Comparison of ENCODE assay signal across 8 mouse cellular contexts in the genomic region with DNA sequence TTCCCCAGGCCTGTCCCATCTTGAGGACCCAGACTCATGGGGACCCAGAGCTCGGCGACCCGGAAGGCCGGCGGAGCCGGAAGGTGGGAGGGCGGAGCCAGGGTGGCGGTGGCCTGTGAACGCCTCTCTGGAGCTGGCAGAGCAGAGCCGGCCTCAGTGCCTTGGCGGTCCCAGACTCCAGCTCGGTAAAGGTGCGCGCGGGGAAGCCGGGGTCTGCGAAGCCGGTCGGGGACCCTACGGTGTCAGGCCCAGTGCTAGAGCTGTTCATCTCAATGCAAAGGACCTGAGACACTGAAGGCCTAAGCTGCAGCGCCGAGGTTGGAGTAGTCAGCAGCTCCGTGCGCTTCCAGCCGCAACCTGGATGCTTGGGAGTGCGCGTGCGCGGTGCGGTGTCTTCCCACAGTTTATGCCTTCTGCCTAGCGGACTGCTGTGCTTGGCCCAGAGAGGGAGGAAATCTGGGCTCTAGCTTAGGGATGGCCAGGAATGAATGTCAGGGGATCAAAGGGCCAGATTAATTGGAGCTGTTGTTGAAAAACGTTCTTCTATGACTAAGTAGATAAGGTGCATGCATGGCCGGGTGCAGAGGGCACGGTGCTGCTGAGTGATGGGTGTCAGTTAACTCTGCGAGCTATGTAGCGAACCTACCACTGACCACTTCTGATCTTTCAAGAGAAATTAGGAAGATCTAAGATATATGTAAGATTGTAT. TPM values are rescaled to one million over a fixed set of nuclear protein-coding genes. Genes with fewer than 3 reads are reported as not detected.
DNase-seq lines count a peak whose midpoint lies in the region; ATAC-seq and TF ChIP-seq lines count a peak whose summit lies in the region.

No protein-coding gene starts in this region.

- H3K27me3 ChIP-seq in MEL (ENCODE audit: control insufficient read depth in 1 of 2, insufficient read depth in 2 of 2, low read length in 2 of 2) = no peaks in the 10 kb centered on the region
- no peaks in the 10 kb centered on the region for H3K27me3 ChIP-seq in lung, embryonic 15.5 days

- peak; percentile 89 for DNase-seq in MEL (ENCODE audit: low read depth, low spot score)
- DNase-seq in cerebellum, adult 8-10 months = peak; percentile 91
- DNase-seq in forelimb bud, embryonic 11.5 days (ENCODE audit: low read depth, low spot score) = peak; percentile 87
- peak; percentile 66 for DNase-seq in layer of hippocampus, adult 9-10 months (ENCODE audit: low spot score)
- peak; percentile 73 for DNase-seq in ovary, adult 18-20 months (ENCODE audit: low spot score)
- DNase-seq in thymus, postnatal 0 days (ENCODE audit: low spot score) = peak; percentile 82

- H3K27ac ChIP-seq in MEL (ENCODE audit: control insufficient read depth, low read depth, low read length) = peak overlapping the region; percentile 67
- H3K27ac ChIP-seq in lung, embryonic 15.5 days = peak overlapping the region; percentile 86

- H3K9ac ChIP-seq in MEL (ENCODE audit: control insufficient read depth, low read depth, low read length, poor library complexity, severe bottlenecking) = peak overlapping the region; percentile 90
- H3K9ac ChIP-seq in lung, embryonic 15.5 days = peak overlapping the region; percentile 63

- no peak for TF ChIP-seq RAD21 in MEL (IDR thresholded peaks at IDR 0.05; ENCODE audit: low read depth, low read length)

- TF ChIP-seq CTCF in MEL (IDR thresholded peaks at IDR 0.05 in 2 of 3, conservative IDR thresholded peaks at IDR 0.05 in 1 of 3; ENCODE audit: control insufficient read depth in 1 of 3, insufficient read depth in 1 of 3, low read depth in 2 of 3, low read length in 3 of 3, poor library complexity in 1 of 3, severe bottlenecking in 1 of 3) = no peak

- TF ChIP-seq EP300 in MEL (IDR thresholded peaks at IDR 0.05; ENCODE audit: low read depth in 1 of 2, low read length in 2 of 2) = 0 out of 4 replicates have a peak, but pooled peaks of 1 of the 2 experiments have one; percentile 28

- WGBS in lung, embryonic 15.5 days = 3% methylated on average over 36 of the region's 36 CpGs

- peak; percentile 66 to 75 for ATAC-seq in hematopoietic stem cell, adult 5-6 weeks (replicated peaks in 1 of 2; ENCODE audit: insufficient read depth in 1 of 2, low FRiP score in 2 of 2, low TSS enrichment in 1 of 2, low read depth in 1 of 2, poor library complexity in 2 of 2, severe bottlenecking in 2 of 2)
- ATAC-seq in lung, embryonic 15.5 days (ENCODE audit: borderline replicate concordance, extremely low read depth, low FRiP score, low TSS enrichment) = peak; percentile 88

- H3K4me2 ChIP-seq in lung, embryonic 15.5 days = peak overlapping the region; percentile 79

- peaks cover 0 to 5% of the 10 kb centered on the region in 2 experiments; a peak in 2 of 4 replicates for H3K36me3 ChIP-seq in MEL (ENCODE audit: control insufficient read depth in 1 of 2, insufficient read depth in 2 of 2, low read length in 2 of 2)
- no peaks in the 10 kb centered on the region for H3K36me3 ChIP-seq in lung, embryonic 15.5 days

- H3K4me1 ChIP-seq in MEL (ENCODE audit: control insufficient read depth in 1 of 2, insufficient read depth in 2 of 2, low read length in 2 of 2) = peaks cover 2 to 6% of the 10 kb centered on the region in 2 experiments; a peak in 2 of 4 replicates
- H3K4me1 ChIP-seq in lung, embryonic 15.5 days = peaks cover 14% of the 10 kb centered on the region

- peak; percentile 74 to 87; a peak in 3 of 4 replicates for TF ChIP-seq POLR2A in MEL (IDR thresholded peaks at IDR 0.05; ENCODE audit: control insufficient read depth in 1 of 2, insufficient read depth in 1 of 2, low read depth in 1 of 2, low read length in 2 of 2, poor library complexity in 1 of 2)

- H3K9me3 ChIP-seq in MEL (replicated peaks; ENCODE audit: insufficient read depth, low read length) = no peaks in the 10 kb centered on the region
- H3K9me3 ChIP-seq in lung, embryonic 15.5 days = no peaks in the 10 kb centered on the region

- peak overlapping the region; percentile 75 to 93 for H3K4me3 ChIP-seq in MEL (ENCODE audit: control insufficient read depth in 1 of 2, insufficient read depth in 1 of 2, low read depth in 2 of 2, low read length in 2 of 2)
- peak overlapping the region; percentile 68 for H3K4me3 ChIP-seq in lung, embryonic 15.5 days

- H3K79me2 ChIP-seq in MEL (ENCODE audit: control insufficient read depth, insufficient read depth, low read length, poor library complexity) = peaks cover 2% of the 10 kb centered on the region; the same call in 1 of the 2 replicates

TF ChIP-seq in MEL, 35 proteins besides CTCF, POLR2A, EP300 and RAD21:
- TF ChIP-seq TAL1 (IDR thresholded peaks at IDR 0.05; ENCODE audit: low read length) = no peak
- no peak for TF ChIP-seq ETS1 (IDR thresholded peaks at IDR 0.05; ENCODE audit: low read depth, low read length)
- TF ChIP-seq HCFC1 (IDR thresholded peaks at IDR 0.05; ENCODE audit: low read depth, low read length) = no peak; the same call in 1 of the 2 replicates
- no peak for TF ChIP-seq ZKSCAN1 (IDR thresholded peaks at IDR 0.05; ENCODE audit: low read depth, low read length)
- TF ChIP-seq E2F4 (IDR thresholded peaks at IDR 0.05; ENCODE audit: borderline replicate concordance, low read depth, low read length) = no peak
- TF ChIP-seq USF2 (IDR thresholded peaks at IDR 0.05; ENCODE audit: borderline replicate concordance in 1 of 2, insufficient read depth in 1 of 2, low read depth in 1 of 2, low read length in 2 of 2) = no peak
- 0 out of 2 replicates have a peak, but pooled peaks have one; percentile 48 for TF ChIP-seq MAX (IDR thresholded peaks at IDR 0.05; ENCODE audit: low read length)
- peak; percentile 90 for TF ChIP-seq ELF1 (IDR thresholded peaks at IDR 0.05; ENCODE audit: low read depth, low read length)
- no peak for TF ChIP-seq KAT2A (conservative IDR thresholded peaks at IDR 0.05; ENCODE audit: low read depth, low read length)
- TF ChIP-seq RCOR1 (IDR thresholded peaks at IDR 0.05; ENCODE audit: low read depth, low read length) = peak; percentile 17; the same call in 1 of the 2 replicates
- no peak for TF ChIP-seq USF1 (IDR thresholded peaks at IDR 0.05; ENCODE audit: low read depth, low read length)
- no peak for TF ChIP-seq GABPA (IDR thresholded peaks at IDR 0.05; ENCODE audit: low read depth, low read length)
- peak; percentile 91 for TF ChIP-seq NELFE (IDR thresholded peaks at IDR 0.05; ENCODE audit: low read depth, low read length)
- TF ChIP-seq ZNF384 (IDR thresholded peaks at IDR 0.05; ENCODE audit: low read depth, low read length) = no peak
- no peak for TF ChIP-seq MYB (IDR thresholded peaks at IDR 0.05; ENCODE audit: low read depth, low read length)
- no peak for TF ChIP-seq MAZ (IDR thresholded peaks at IDR 0.05; ENCODE audit: low read depth, low read length)
- no peak for TF ChIP-seq ZC3H11A (IDR thresholded peaks at IDR 0.05; ENCODE audit: low read depth, low read length)
- no peak for TF ChIP-seq POLR2AphosphoS5 (IDR thresholded peaks at IDR 0.05; ENCODE audit: borderline replicate concordance, low read depth, low read length)
- TF ChIP-seq CHD2 (IDR thresholded peaks at IDR 0.05; ENCODE audit: low read length) = no peak
- TF ChIP-seq TBP (IDR thresholded peaks at IDR 0.05; ENCODE audit: low read depth, low read length) = peak; percentile 28; the same call in 1 of the 2 replicates
- 0 out of 2 replicates have a peak, but pooled peaks have one; percentile 55 for TF ChIP-seq MYC (IDR thresholded peaks at IDR 0.05; ENCODE audit: low read depth, low read length)
- peak; percentile 59 for TF ChIP-seq SIN3A (IDR thresholded peaks at IDR 0.05; ENCODE audit: low read length)
- TF ChIP-seq TCF12 (IDR thresholded peaks at IDR 0.05; ENCODE audit: low read depth, low read length) = peak; percentile 22; the same call in 1 of the 2 replicates
- TF ChIP-seq UBTF (IDR thresholded peaks at IDR 0.05; ENCODE audit: borderline replicate concordance, insufficient read depth, low read depth, low read length) = no peak
- TF ChIP-seq MAFK (IDR thresholded peaks at IDR 0.05; ENCODE audit: borderline replicate concordance, low read depth, low read length) = no peak
- TF ChIP-seq NRF1 (IDR thresholded peaks at IDR 0.05; ENCODE audit: insufficient read depth, low read depth, low read length, poor library complexity, severe bottlenecking) = peak; percentile 78
- peak; percentile 70; the same call in 1 of the 2 replicates for TF ChIP-seq POLR2AphosphoS2 (IDR thresholded peaks at IDR 0.05; ENCODE audit: low read length)
- TF ChIP-seq BHLHE40 (IDR thresholded peaks at IDR 0.05; ENCODE audit: borderline replicate concordance, low read depth, low read length) = no peak
- peak; percentile 72 for TF ChIP-seq MXI1 (IDR thresholded peaks at IDR 0.05; ENCODE audit: low read depth, low read length)
- TF ChIP-seq CHD1 (IDR thresholded peaks at IDR 0.05; ENCODE audit: low read depth, low read length) = no peak
- peak; percentile 86 for TF ChIP-seq ZMIZ1 (IDR thresholded peaks at IDR 0.05; ENCODE audit: low read depth, low read length)
- no peak for TF ChIP-seq SMC3 (IDR thresholded peaks at IDR 0.05; ENCODE audit: low read depth, low read length)
- no peak for TF ChIP-seq JUND (IDR thresholded peaks at IDR 0.05; ENCODE audit: low read depth, low read length)
- no peak for TF ChIP-seq GATA1 (IDR thresholded peaks at IDR 0.05; ENCODE audit: low read depth, low read length)
- no peak for TF ChIP-seq MEF2A (IDR thresholded peaks at IDR 0.05; ENCODE audit: extremely low read depth, insufficient replicate concordance, low read depth, low read length, poor library complexity, severe bottlenecking)

RNA-seq across cellular contexts. Expression of gene 1600014C10Rik, which starts 0.8 kb away (rescaled TPM):
- total RNA-seq in MEL (2012; rRNA removed) = 9.0 and 10.2 TPM in 2 replicates
- polyA plus RNA-seq in MEL (2012; ENCODE audit: insufficient read depth in 1 of 2, insufficient read length in 2 of 2, low read depth in 1 of 2, low replicate concordance in 2 of 2, missing spikeins in 1 of 2) = 10 to 100 TPM in 1 of 2 experiments, not detected in 1; 14.7 TPM
- 17.9 and 20.1 TPM in 2 replicates for total RNA-seq in hematopoietic stem cell, adult 5-6 weeks (2017)
- 16.0 and 19.0 TPM in 2 replicates for polyA plus RNA-seq in lung, embryonic 15.5 days (2015; fragmentation: Nextera tagmentation; extraction: Ambion mirVana)
- 52.8 and 59.9 TPM in 2 replicates for polyA plus RNA-seq in thymus, postnatal 0 days (2015; fragmentation: Nextera tagmentation; extraction: Ambion mirVana)

RNA-seq across cellular contexts. Expression of gene Plekhf1, which starts 44.0 kb away (rescaled TPM):
- total RNA-seq in MEL (2012; rRNA removed) = 0.85 and 0.89 TPM in 2 replicates
- polyA plus RNA-seq in MEL (2012; ENCODE audit: insufficient read depth in 1 of 2, insufficient read length in 2 of 2, low read depth in 1 of 2, low replicate concordance in 2 of 2, missing spikeins in 1 of 2) = 1 to 10 TPM in 1 of 2 experiments, not detected in 1; 1.7 TPM
- 0.69 and 1.4 TPM in 2 replicates for total RNA-seq in hematopoietic stem cell, adult 5-6 weeks (2017)
- 5.5 TPM in 2 replicates for polyA plus RNA-seq in lung, embryonic 15.5 days (2015; fragmentation: Nextera tagmentation; extraction: Ambion mirVana)
- polyA plus RNA-seq in thymus, postnatal 0 days (2015; fragmentation: Nextera tagmentation; extraction: Ambion mirVana) = 8.1 and 8.8 TPM in 2 replicates

Comparison
In these comparisons a context has a peak if more than half of its experiments do, and no peak if none do; other contexts are left out.
1. Peak in every context shown above with its lines: DNase-seq, ATAC-seq, H3K4me3 ChIP-seq and H3K27ac ChIP-seq.